Mouse (Mus musculus): ENCODE results near the gene Sirt4.

The Sirt4 gene

GRCm38 (mm10) chr5:115431061-115431897 is 53.2 kb downstream of the Sirt4 start:
- DNase-seq, result no peak

GRCm38 (mm10) chr5:115430187-115430960 is 54.2 kb downstream of the Sirt4 start:
- no peak for DNase-seq

GRCm38 (mm10) chr5:115429359-115430186 is 55.0 kb downstream of the Sirt4 start, which contains the start of gene Msi1:
Gene Msi1 (plus strand): TSS chr5:115429599.
- no peak for DNase-seq

- no peak for DNase-seq
These were observed 55.6 kb downstream of the Sirt4 start for GRCm38 (mm10) chr5:115428831-115429358.
